12 mouse cellular contexts compared by ENCODE assay signal in genomic region chr5:36576457-36576856, GRCm38 (mm10).
"Had no signal": no experiment of that assay in that cellular context is flagged by ENCODE, and none has a peak within 500 bp of the region (broad histone marks: within the 10 kb centered on the region; RNA-seq: fewer than 3 reads in every experiment).

No protein-coding gene starts in this region.

- H3K27ac ChIP-seq: limb, embryonic 13.5 days; liver, embryonic 14.5 days; midbrain, embryonic 12.5 days; neural tube, embryonic 13.5 days had no signal

- H3K27me3 ChIP-seq: limb, embryonic 13.5 days; midbrain, embryonic 12.5 days; neural tube, embryonic 13.5 days had no signal

- H3K9me3 ChIP-seq: limb, embryonic 13.5 days; midbrain, embryonic 12.5 days; neural tube, embryonic 13.5 days had no signal

- DNase-seq: layer of hippocampus, postnatal 36 days; left cerebral cortex, postnatal 4 days; lung, adult 18-20 months; retina, postnatal 1 day; right cerebral cortex, postnatal 14 days; thymus, adult 18-20 months; thymus, postnatal 14 days had no signal

- H3K4me2 ChIP-seq: limb, embryonic 13.5 days; midbrain, embryonic 12.5 days; neural tube, embryonic 13.5 days had no signal

- H3K4me3 ChIP-seq: limb, embryonic 13.5 days; midbrain, embryonic 12.5 days; neural tube, embryonic 13.5 days had no signal

- H3K9ac ChIP-seq: limb, embryonic 13.5 days; liver, embryonic 14.5 days; midbrain, embryonic 12.5 days; neural tube, embryonic 13.5 days had no signal

- ATAC-seq: midbrain, embryonic 16.5 days had no signal
